Mouse (Mus musculus): ENCODE results near the gene Krtap1-5. TPM values are rescaled to one million over a fixed set of nuclear protein-coding genes. Genes with fewer than 3 reads are reported as not detected.

Krtap1-5 gene
- polyA plus RNA-seq, 1 experiment from 2014 or later: not detected

- H3K4me2 ChIP-seq (replicated peaks; ENCODE audit: low read depth, low read length): no peak overlapping the region
- H3K4me3 ChIP-seq (ENCODE audit: low read length): no peak overlapping the region
- H3K27ac ChIP-seq (ENCODE audit: low read length): no peak overlapping the region
- 82% methylated on average over 2 of the region's 2 CpGs for WGBS
- H3K9me3 ChIP-seq (ENCODE audit: low read length): no peaks in the 10 kb centered on the region
- no peaks in the 10 kb centered on the region for H3K4me1 ChIP-seq (ENCODE audit: insufficient read depth, low read length)
- H3K27me3 ChIP-seq (ENCODE audit: insufficient read depth, low read length): no peaks in the 10 kb centered on the region
- H3K36me3 ChIP-seq (ENCODE audit: insufficient read depth, low read length): no peaks in the 10 kb centered on the region
- ATAC-seq (ENCODE audit: low FRiP score, low TSS enrichment): no peak
- no peak overlapping the region for H3K9ac ChIP-seq (replicated peaks; ENCODE audit: low read length)
These were observed 24.6 kb downstream of the Krtap1-5 start for GRCm38 (mm10) chr11:99556195-99556594.

GRCm38 (mm10) chr11:99550765-99551164 is 30.1 kb downstream of the Krtap1-5 start, which contains the start of gene Krtap3-3:
Krtap3-3 (minus strand) TSS chr11:99550865.
- 40% methylated on average over 3 of the region's 4 CpGs for WGBS
- no peaks in the 10 kb centered on the region for H3K36me3 ChIP-seq (ENCODE audit: insufficient read depth, low read length)
- no peak within 1 kb of the TSS for H3K4me2 ChIP-seq (replicated peaks; ENCODE audit: low read depth, low read length)

GRCm38 (mm10) chr11:99547892-99548291 is 32.9 kb downstream of the Krtap1-5 start:
- H3K27ac ChIP-seq (ENCODE audit: low read length): no peak overlapping the region
- no peak for ATAC-seq (ENCODE audit: low FRiP score, low TSS enrichment)
- no peak overlapping the region for H3K9ac ChIP-seq (replicated peaks; ENCODE audit: low read length)
- H3K4me3 ChIP-seq (ENCODE audit: low read length): no peak overlapping the region
- H3K9me3 ChIP-seq (ENCODE audit: low read length): no peaks in the 10 kb centered on the region
- no peak overlapping the region for H3K4me2 ChIP-seq (replicated peaks; ENCODE audit: low read depth, low read length)
- H3K27me3 ChIP-seq (ENCODE audit: insufficient read depth, low read length): no peaks in the 10 kb centered on the region
- no peaks in the 10 kb centered on the region for H3K4me1 ChIP-seq (ENCODE audit: insufficient read depth, low read length)
- H3K36me3 ChIP-seq (ENCODE audit: insufficient read depth, low read length): no peaks in the 10 kb centered on the region

More at GRCm38 (mm10) chr11:99550765-99551164, 30.1 kb downstream of the Krtap1-5 start, which contains the start of gene Krtap3-3:
- Histone ChIP-seq H3K9ac (replicated peaks; ENCODE audit: low read length) (no peak within 1 kb of the TSS), H3K27ac (ENCODE audit: low read length) (no peak within 1 kb of the TSS), H3K4me3 (ENCODE audit: low read length) (no peak within 1 kb of the TSS), H3K4me1 (ENCODE audit: insufficient read depth, low read length) (no peaks in the 10 kb centered on the region), H3K9me3 (ENCODE audit: low read length) (no peaks in the 10 kb centered on the region), H3K27me3 (ENCODE audit: insufficient read depth, low read length) (no peaks in the 10 kb centered on the region)
- ATAC-seq (ENCODE audit: low FRiP score, low TSS enrichment): no peak

GRCm38 (mm10) chr11:99539721-99540120 is 41.1 kb downstream of the Krtap1-5 start:
- H3K27ac ChIP-seq (ENCODE audit: low read length): no peak overlapping the region
- no peak overlapping the region for H3K4me3 ChIP-seq (ENCODE audit: low read length)
- peak; percentile 35; the same call in 1 of the 2 replicates for ATAC-seq (ENCODE audit: low FRiP score, low TSS enrichment)
- no peaks in the 10 kb centered on the region for H3K36me3 ChIP-seq (ENCODE audit: insufficient read depth, low read length)
- no peaks in the 10 kb centered on the region for H3K4me1 ChIP-seq (ENCODE audit: insufficient read depth, low read length)
- H3K9ac ChIP-seq (replicated peaks; ENCODE audit: low read length): no peak overlapping the region
- no peaks in the 10 kb centered on the region for H3K27me3 ChIP-seq (ENCODE audit: insufficient read depth, low read length)
- no peak overlapping the region for H3K4me2 ChIP-seq (replicated peaks; ENCODE audit: low read depth, low read length)
- WGBS: 41% methylated on average over 9 of the region's 9 CpGs
- no peaks in the 10 kb centered on the region for H3K9me3 ChIP-seq (ENCODE audit: low read length)

Other genes starting within 250 kb of the Krtap1-5 start
- not detected in 2 replicates for gene Krt26, start 243.1 kb downstream of the Krtap1-5 start, polyA plus RNA-seq (2015; fragmentation: Nextera tagmentation; extraction: Ambion mirVana)
- not detected in 2 replicates for gene Krt27, start 229.9 kb downstream of the Krtap1-5 start, polyA plus RNA-seq (2015; fragmentation: Nextera tagmentation; extraction: Ambion mirVana)
- gene Krt28, start 206.1 kb downstream of the Krtap1-5 start, polyA plus RNA-seq (2015; fragmentation: Nextera tagmentation; extraction: Ambion mirVana): 0.12 and 0.35 TPM in 2 replicates
- 18.4 and 20.7 TPM in 2 replicates for gene Krt10, start 191.7 kb downstream of the Krtap1-5 start, polyA plus RNA-seq (2015; fragmentation: Nextera tagmentation; extraction: Ambion mirVana)
- gene Krt12, start 158.8 kb downstream of the Krtap1-5 start, polyA plus RNA-seq (2015; fragmentation: Nextera tagmentation; extraction: Ambion mirVana): 0.09 TPM in 2 replicates
- gene Krt20, start 142.9 kb downstream of the Krtap1-5 start, polyA plus RNA-seq (2015; fragmentation: Nextera tagmentation; extraction: Ambion mirVana): 1.5 and 1.8 TPM in 2 replicates
- gene Krt23, start 87.9 kb downstream of the Krtap1-5 start, polyA plus RNA-seq (2015; fragmentation: Nextera tagmentation; extraction: Ambion mirVana): 22.2 and 22.3 TPM in 2 replicates
- gene Krt39, start 59.7 kb downstream of the Krtap1-5 start, polyA plus RNA-seq (2015; fragmentation: Nextera tagmentation; extraction: Ambion mirVana): 0.21 and 0.60 TPM in 2 replicates
- not detected in 2 replicates for gene Krt40, start 37.9 kb downstream of the Krtap1-5 start, polyA plus RNA-seq (2015; fragmentation: Nextera tagmentation; extraction: Ambion mirVana)
- gene Krtap3-3, start 30.2 kb downstream of the Krtap1-5 start, polyA plus RNA-seq (2015; fragmentation: Nextera tagmentation; extraction: Ambion mirVana): not detected in 2 replicates
- gene Krtap3-2, start 24.2 kb downstream of the Krtap1-5 start, polyA plus RNA-seq (2015; fragmentation: Nextera tagmentation; extraction: Ambion mirVana): not detected in 2 replicates
- not detected in 2 replicates for gene Gm11939, start 21.6 kb downstream of the Krtap1-5 start, polyA plus RNA-seq (2015; fragmentation: Nextera tagmentation; extraction: Ambion mirVana)
- not detected in 2 replicates for gene Krtap3-1, start 14.4 kb downstream of the Krtap1-5 start, polyA plus RNA-seq (2015; fragmentation: Nextera tagmentation; extraction: Ambion mirVana)
- gene Krtap1-4, start 2.6 kb upstream of the Krtap1-5 start, polyA plus RNA-seq (2015; fragmentation: Nextera tagmentation; extraction: Ambion mirVana): not detected in 2 replicates
- gene Krtap1-3, start 10.3 kb upstream of the Krtap1-5 start, polyA plus RNA-seq (2015; fragmentation: Nextera tagmentation; extraction: Ambion mirVana): not detected in 2 replicates
- gene Krtap9-3, start 17.1 kb upstream of the Krtap1-5 start, polyA plus RNA-seq (2015; fragmentation: Nextera tagmentation; extraction: Ambion mirVana): not detected in 2 replicates
- gene Gm11938, start 22.3 kb upstream of the Krtap1-5 start, polyA plus RNA-seq (2015; fragmentation: Nextera tagmentation; extraction: Ambion mirVana): not detected in 2 replicates
- not detected in 2 replicates for gene Gm11937, start 29.2 kb upstream of the Krtap1-5 start, polyA plus RNA-seq (2015; fragmentation: Nextera tagmentation; extraction: Ambion mirVana)
- not detected in 2 replicates for gene Krtap2-4, start 33.8 kb upstream of the Krtap1-5 start, polyA plus RNA-seq (2015; fragmentation: Nextera tagmentation; extraction: Ambion mirVana)
- gene Gm11562, start 39.4 kb upstream of the Krtap1-5 start, polyA plus RNA-seq (2015; fragmentation: Nextera tagmentation; extraction: Ambion mirVana): not detected in 2 replicates
- not detected in 2 replicates for gene Krtap4-1, start 47.2 kb upstream of the Krtap1-5 start, polyA plus RNA-seq (2015; fragmentation: Nextera tagmentation; extraction: Ambion mirVana)
- gene Krtap4-2, start 54.1 kb upstream of the Krtap1-5 start, polyA plus RNA-seq (2015; fragmentation: Nextera tagmentation; extraction: Ambion mirVana): not detected in 2 replicates
- gene Krtap4-7, start 63.1 kb upstream of the Krtap1-5 start, polyA plus RNA-seq (2015; fragmentation: Nextera tagmentation; extraction: Ambion mirVana): not detected in 2 replicates
- not detected in 2 replicates for gene Gm11555, start 69.2 kb upstream of the Krtap1-5 start, polyA plus RNA-seq (2015; fragmentation: Nextera tagmentation; extraction: Ambion mirVana)
- gene Gm11563, start 77.9 kb upstream of the Krtap1-5 start, polyA plus RNA-seq (2015; fragmentation: Nextera tagmentation; extraction: Ambion mirVana): not detected in 2 replicates
- not detected in 2 replicates for gene Krtap4-6, start 84.9 kb upstream of the Krtap1-5 start, polyA plus RNA-seq (2015; fragmentation: Nextera tagmentation; extraction: Ambion mirVana)
- not detected in 2 replicates for gene Gm14190, start 109.7 kb upstream of the Krtap1-5 start, polyA plus RNA-seq (2015; fragmentation: Nextera tagmentation; extraction: Ambion mirVana)
- gene Gm14180, start 153.3 kb upstream of the Krtap1-5 start, polyA plus RNA-seq (2015; fragmentation: Nextera tagmentation; extraction: Ambion mirVana): not detected in 2 replicates
- not detected in 2 replicates for gene Gm11595, start 191.9 kb upstream of the Krtap1-5 start, polyA plus RNA-seq (2015; fragmentation: Nextera tagmentation; extraction: Ambion mirVana)
- not detected in 2 replicates for gene Krtap4-8, start 199.7 kb upstream of the Krtap1-5 start, polyA plus RNA-seq (2015; fragmentation: Nextera tagmentation; extraction: Ambion mirVana)
- not detected in 2 replicates for gene Krtap4-9, start 204.2 kb upstream of the Krtap1-5 start, polyA plus RNA-seq (2015; fragmentation: Nextera tagmentation; extraction: Ambion mirVana)
- not detected in 2 replicates for gene Gm11596, start 212.5 kb upstream of the Krtap1-5 start, polyA plus RNA-seq (2015; fragmentation: Nextera tagmentation; extraction: Ambion mirVana)
- not detected in 2 replicates for gene Gm11569, start 217.9 kb upstream of the Krtap1-5 start, polyA plus RNA-seq (2015; fragmentation: Nextera tagmentation; extraction: Ambion mirVana)
- gene Gm11554, start 223.4 kb upstream of the Krtap1-5 start, polyA plus RNA-seq (2015; fragmentation: Nextera tagmentation; extraction: Ambion mirVana): not detected in 2 replicates
- not detected in 2 replicates for gene Krtap4-13, start 228.9 kb upstream of the Krtap1-5 start, polyA plus RNA-seq (2015; fragmentation: Nextera tagmentation; extraction: Ambion mirVana)
- gene Gm11564, start 234.7 kb upstream of the Krtap1-5 start, polyA plus RNA-seq (2015; fragmentation: Nextera tagmentation; extraction: Ambion mirVana): not detected in 2 replicates